Mouse (Mus musculus) heart, adult 18-20 months (tissue): ENCODE measurements around the gene Cfap99. TPM values are rescaled to one million over a fixed set of nuclear protein-coding genes. Genes with fewer than 3 reads are reported as not detected.

Experiments
- DNase-seq, 2 experiments: peaks; one replicate each; pipeline ENCODE4 v3.0.0; 2021 to 2022; ENCODE audit warnings: mixed read lengths in 1 of 2
- total RNA-seq, 2 experiments: library from RNA; stranded (reverse); gene quantifications; 2 replicates each; pipeline ENCODE4 v1.2.3; 2021

Cfap99 gene
- total RNA-seq, 2 experiments from 2014 or later: not detected

- DNase-seq: peak in 1 of 2 experiments; percentile 40
Observed at GRCm38 (mm10) chr5:34278058-34278457, 10.3 kb upstream of the Cfap99 start.

DNA sequence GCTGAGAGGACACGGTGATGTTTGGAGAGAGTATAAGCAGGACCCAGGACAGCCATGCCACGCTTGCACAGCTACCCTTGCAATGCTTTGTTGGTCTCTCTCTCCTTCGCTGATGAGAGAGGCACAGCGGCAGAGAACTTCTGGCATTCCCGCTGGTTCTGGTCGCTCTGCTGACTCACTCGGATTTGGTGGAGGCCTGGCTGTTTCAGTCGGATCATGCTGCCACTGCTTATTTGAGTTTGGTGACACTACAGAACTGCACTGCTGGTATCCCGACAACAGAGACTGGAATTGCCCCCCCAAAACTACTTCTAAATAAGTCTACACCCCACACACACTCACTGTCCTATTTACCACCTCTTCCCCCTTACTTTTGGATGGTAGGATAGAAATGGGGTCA, 9.2 kb upstream of the Cfap99 start:
- DNase-seq: no peak

DNA sequence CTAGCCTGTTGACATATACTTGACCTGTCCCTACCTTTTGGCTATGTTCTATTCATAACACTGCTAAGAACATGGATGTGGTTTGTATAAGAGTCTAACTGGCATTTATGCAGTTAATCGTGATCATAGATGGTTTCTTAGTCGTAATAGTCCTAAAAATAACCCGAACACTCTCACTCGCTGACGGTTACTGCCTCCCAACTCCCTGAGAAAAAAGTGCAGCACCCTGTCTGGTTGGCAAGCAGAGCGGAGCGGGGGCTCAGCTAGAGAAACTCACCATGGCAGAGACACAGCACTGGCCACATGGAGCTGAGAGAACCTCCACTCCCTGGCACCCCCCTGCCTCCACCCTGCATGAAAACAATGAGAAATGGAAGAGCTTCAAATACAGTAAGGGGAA, 7.4 kb upstream of the Cfap99 start:
- DNase-seq: no peak

GRCm38 (mm10) chr5:34283355-34283754, 5.0 kb upstream of the Cfap99 start:
- DNase-seq: no peak

DNA sequence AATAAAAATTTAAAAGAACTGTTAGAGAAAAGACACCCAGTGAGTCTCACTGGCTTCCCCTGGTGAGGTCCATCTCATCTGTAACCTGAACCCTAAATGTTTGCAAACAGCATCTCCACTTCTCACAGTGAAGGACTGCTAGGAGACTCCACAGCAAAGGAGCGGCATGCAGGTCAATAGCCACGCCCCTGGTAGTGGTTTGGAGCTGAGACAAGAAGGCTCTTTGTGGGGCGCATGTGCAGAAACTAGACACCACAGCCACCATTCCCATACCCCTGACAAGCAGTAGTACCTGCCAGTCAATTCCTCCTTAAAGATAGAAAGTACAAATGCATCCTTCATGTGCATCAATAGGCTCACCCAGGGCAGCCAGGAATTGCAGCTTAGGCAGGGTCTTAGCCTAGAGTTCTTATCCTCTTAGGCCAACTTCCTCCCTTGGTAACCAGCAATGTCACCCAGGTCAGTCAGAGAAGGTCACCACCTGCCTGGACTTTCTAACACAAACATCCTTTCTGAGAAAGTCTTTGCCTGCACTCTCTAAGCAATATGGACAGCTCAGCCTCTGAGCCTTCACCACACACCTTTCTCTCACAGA, 4.1 kb upstream of the Cfap99 start:
- no peak for DNase-seq

- DNase-seq: no peak
Observed at GRCm38 (mm10) chr5:34285285-34285684, 3.1 kb upstream of the Cfap99 start.

- DNase-seq: no peak
Observed at GRCm38 (mm10) chr5:34286516-34286915, 1.9 kb upstream of the Cfap99 start.

GRCm38 (mm10) chr5:34287001-34287837, 1.2 kb upstream of the Cfap99 start:
- DNase-seq: peak in 1 of 2 experiments; percentile 15

DNA sequence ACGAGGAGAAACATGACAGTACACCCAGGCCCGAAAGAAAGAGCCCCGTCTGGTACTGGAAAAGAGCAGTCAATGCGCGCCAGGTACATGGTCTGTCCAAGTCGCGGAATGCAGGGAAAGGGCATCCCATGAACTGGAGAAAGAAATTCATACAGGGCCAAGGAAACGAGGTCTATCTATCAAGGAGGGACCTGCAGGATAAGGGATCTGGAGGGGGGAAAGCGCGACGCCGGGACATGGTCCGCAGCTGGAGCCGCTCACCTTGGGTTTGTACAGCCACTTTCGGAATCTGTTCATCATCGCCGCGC, 608 bp upstream of the Cfap99 start:
- DNase-seq: no peak

GRCm38 (mm10) chr5:34289286-34289685, 886 bp downstream of the Cfap99 start:
- DNase-seq: no peak

GRCm38 (mm10) chr5:34293363-34293762, 5.0 kb downstream of the Cfap99 start:
- no peak for DNase-seq

DNA sequence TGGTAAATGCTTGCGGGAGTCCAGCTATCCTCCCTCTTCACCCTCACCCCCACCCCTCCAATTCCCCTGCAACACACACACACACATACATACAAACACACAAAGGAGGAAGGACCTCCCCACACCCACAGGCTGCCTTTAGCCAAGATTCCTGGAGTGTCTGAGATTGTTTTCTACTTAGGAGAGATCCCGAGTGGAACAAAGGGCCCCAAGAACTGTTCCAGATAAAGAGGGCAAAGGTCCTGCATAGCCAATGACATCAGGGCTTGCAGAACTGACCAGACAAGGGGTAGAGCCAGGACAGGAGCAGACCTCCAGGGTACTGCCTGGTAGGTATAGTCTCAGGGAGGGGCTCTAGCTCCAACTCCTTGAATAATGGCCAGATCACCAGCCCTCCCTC, 6.3 kb downstream of the Cfap99 start:
- DNase-seq: peak in 1 of 2 experiments; percentile 56

DNA sequence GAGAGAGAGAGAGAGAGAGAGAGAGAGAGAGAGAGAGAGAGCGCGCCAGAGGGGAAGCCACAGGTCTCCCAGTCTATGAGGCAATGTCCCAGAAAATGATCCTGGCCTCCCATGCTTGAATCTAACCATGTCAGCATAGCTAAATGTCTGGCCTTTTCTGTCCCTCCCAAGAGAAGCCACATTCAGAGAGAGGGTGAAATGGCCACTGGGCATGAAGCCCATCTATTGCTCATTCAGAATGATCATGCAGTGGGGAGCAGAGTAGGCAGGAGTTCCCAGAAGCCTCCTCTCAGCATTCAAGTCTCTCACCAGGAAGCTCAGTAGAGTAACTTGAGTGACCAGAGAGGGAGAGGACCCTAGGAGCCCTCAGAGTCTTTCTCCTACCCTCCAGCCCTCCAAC, 6.7 kb downstream of the Cfap99 start:
- DNase-seq: peak in 1 of 2 experiments; percentile 36

DNA sequence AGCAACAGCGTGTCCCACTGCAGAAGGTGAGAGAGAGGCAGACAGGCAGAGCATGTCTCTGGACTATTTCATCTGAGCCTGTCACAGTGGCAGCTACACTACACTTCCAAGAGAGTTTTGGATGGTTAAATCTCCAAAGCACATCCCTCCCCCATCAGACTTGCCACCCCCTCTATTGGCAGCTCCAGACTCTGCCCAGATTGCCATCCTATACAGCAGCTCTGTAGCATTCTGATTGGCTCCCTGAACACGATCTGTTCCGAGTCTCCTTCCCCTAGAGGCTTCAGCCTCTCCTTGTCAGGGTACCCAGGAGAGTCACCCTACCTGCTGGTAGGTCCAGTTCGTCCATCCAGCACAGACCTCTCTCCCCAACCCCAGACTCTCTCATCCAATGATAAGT, 9.7 kb downstream of the Cfap99 start:
- no peak for DNase-seq

GRCm38 (mm10) chr5:34298937-34299535, 10.6 kb downstream of the Cfap99 start:
- no peak for DNase-seq

- DNase-seq: no peak
Observed at GRCm38 (mm10) chr5:34302377-34302776, 14.0 kb downstream of the Cfap99 start.

DNA sequence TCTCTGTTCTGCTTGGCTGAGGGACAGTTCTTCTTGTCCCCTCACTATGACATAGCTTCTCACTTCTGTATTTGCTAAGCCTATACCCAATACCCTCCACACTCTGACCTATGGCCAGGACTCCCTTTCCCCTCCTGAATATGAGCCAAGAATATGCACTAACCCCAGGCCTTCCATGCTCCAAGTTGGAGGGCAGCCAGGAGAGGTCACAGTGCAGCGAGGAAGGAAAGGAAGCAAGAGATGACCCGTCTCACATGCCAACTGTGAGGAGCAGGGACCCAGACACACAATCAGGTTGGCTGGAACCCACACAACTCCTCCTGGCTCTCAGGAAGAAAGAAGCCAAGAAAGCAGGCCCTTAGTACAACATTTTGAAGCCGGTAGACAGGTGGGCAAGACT, 20.6 kb downstream of the Cfap99 start:
- no peak for DNase-seq

- no peak for DNase-seq
Observed at GRCm38 (mm10) chr5:34319491-34320034, 31.2 kb downstream of the Cfap99 start.

DNA sequence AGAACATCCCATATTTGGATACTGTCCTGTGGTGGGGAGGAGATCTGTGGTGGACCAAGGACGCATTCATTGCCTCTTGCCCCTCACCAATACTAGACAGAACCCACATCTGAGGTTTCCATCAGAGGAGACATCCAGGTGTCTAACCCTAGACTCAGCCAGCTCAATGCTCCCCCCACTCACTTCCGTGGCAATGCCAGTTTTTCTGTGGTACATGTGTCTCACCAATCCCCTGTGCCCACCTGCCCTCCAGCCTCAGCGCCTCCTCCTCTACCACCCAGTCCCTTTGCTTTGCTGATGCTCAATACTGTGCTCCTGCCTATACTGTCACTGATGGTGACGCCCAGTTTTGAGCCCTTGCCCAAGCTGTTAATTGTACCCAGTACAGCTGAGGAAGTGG, 32.8 kb downstream of the Cfap99 start:
- no peak for DNase-seq

DNA sequence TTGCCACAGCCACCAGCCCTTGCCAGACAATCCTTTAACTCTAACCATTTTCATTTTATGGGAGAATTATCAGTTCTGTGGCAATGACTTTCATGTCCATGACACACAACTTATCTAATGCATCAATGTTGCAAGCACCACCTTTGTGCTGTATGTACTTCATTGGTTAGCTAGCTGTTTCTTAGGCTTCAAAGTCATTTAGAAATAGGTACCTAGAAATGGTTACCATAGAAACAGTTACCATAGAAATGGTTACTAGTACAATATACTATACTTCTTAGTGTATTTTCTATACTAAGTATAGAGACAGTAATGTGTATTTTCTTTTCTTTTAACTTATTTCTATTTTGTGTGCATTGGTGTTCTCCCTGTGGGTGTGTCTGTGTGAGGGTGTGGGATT, 36.9 kb downstream of the Cfap99 start:
- no peak for DNase-seq

DNA sequence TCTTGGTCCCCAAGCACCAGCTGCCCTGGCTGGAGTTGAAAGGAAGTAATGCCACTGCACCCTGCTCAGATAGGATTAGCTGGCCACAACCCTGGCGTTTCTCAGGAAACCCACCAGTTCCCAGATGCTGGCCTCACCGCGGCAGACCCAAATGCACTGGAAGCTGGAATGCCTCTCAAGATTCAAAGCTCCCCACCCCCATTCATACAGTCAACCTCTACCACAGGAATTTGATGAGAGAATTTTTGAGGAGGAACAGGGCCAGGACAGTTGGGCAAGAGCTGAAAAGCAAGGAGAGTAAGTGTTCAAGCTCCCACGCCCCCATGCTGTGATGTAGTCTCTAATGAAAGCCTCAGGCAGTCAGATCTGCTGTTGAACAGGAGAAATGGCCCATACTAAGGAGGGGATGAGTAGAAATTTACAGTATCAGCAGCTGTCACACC, 37.9 kb downstream of the Cfap99 start:
- DNase-seq: peak in 1 of 2 experiments; percentile 8

- DNase-seq: peak; percentile 10 to 22
Observed at GRCm38 (mm10) chr5:34326875-34327576, 38.6 kb downstream of the Cfap99 start.

DNA sequence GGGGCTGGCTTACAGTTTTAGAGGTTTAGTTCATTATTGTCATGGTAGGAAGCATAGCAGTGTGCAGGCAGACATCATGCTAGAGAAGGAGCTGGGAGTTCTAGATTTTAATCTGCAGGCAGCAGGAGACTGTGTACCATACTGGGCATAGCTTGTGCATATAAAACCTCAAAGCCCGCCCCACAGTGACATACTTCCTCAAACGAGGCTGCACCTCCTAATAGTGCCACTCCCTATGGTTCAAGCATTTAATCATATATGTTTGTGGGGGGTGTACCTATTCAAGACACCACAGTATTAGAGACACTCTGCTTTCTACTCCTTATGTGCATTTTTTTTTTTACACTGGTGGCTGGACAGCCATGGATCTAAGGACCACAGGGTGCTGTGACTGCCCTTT, 41.7 kb downstream of the Cfap99 start:
- no peak for DNase-seq
